Mouse (Mus musculus) right cerebral cortex, postnatal 25 days (tissue): ENCODE measurements at regions not wholly inside any gene's neighbourhood (a gene's known extent, or its start where the extent isn't known, plus 50 kb on each side); places are given as distances from the start of the nearest gene placed in this dataset.

Experiments
- DNase-seq: peaks from one replicate; pipeline ENCODE4 v3.0.0; 2022

DNA sequence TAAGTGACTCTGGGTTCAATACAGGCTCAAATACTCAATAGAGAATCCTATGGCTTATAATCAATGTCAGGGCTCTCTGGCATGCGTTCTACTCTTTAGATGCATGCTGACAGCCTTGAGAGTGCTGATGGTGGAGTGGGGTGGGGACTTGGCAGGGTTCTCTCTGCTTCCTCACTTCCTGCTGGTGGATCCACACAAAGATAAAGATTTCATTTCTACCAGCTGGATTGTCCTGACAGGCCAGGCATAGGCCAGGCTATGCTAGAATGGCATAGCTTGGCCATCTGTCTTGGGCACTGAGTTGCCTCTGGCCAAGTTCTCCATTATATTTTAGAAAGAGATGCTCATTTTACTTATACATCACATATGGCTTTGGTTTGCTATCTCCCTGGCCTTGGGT, 206.2 kb upstream of the Plpp4 start:
- DNase-seq: no peak

DNA sequence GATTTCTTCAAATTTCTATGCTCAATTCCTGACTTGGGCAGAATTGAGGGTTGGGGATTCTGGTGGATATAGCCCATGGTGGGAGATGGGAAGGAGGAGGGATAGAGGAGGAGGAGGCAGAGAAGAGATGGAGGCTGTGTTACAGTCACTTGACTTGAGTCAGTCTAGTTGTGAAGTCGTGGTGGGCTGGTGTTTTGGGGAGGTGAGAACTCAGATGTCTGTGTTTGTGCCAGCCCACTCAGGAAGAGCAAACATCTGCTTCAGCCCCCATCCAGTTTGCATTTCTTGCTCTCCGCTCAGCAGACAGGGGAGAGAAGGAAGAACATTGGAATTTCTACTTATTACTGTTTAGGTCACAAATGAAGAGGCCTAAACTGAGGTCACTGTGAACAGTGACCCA, 189.9 kb upstream of the Plpp4 start:
- peak; percentile 33 for DNase-seq

DNA sequence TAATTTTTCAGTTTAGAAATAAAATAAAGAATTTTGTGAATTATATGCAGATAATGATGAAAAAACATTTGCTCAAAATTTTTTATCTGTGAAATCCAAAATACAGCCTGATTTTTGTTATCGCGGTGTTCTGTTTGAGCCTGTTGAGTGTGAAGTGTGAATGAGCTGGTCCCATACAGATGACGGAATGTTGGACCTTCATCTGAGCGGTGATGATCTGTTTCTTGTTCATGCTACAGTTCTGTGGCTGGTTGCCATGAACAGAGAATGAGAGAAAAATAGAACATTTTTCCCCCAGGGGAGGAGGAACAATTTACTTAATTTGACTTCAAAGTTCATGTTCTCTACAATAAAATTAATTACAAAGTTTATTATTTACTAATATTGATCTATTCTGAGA, 188.7 kb upstream of the Plpp4 start:
- no peak for DNase-seq

DNA sequence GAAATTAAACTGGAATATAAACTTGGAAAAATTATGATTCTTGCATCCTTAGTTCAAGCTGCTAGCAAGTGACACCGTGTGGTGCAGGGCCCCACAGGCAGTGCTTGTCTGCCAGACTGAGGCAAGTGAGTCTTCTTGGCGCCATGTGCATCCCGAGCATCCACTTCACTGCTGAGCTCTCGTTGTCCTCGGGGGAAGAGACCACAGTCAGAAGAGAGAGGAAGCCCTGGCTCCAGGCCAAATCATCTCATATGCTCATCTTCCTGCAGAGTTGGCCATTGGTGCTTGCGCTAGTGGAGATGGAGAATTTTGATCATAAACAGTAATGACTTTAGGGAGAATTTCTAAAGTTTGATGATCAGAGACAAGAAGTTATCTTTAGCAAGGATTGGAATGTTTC, 177.0 kb upstream of the Plpp4 start:
- DNase-seq: no peak

DNA sequence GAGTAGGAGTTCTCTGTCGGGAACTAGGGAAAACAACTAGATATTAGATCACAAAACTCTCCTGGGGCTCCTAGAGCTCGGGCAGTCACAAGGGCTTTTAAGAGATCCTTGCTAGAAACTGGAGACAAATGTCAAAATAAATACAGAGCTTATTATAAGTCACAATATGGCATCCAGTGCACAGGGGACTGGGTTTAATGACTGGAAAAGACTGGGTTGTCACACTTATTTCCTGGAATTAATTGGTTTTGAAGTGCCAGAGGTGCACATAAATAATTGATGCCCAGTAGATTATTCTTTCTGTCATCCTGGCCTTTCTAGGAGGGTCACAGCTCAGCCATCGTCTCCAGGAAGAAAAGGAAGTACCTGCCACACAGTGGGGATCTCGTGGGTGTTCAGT, 165.4 kb upstream of the Plpp4 start:
- DNase-seq: no peak

DNA sequence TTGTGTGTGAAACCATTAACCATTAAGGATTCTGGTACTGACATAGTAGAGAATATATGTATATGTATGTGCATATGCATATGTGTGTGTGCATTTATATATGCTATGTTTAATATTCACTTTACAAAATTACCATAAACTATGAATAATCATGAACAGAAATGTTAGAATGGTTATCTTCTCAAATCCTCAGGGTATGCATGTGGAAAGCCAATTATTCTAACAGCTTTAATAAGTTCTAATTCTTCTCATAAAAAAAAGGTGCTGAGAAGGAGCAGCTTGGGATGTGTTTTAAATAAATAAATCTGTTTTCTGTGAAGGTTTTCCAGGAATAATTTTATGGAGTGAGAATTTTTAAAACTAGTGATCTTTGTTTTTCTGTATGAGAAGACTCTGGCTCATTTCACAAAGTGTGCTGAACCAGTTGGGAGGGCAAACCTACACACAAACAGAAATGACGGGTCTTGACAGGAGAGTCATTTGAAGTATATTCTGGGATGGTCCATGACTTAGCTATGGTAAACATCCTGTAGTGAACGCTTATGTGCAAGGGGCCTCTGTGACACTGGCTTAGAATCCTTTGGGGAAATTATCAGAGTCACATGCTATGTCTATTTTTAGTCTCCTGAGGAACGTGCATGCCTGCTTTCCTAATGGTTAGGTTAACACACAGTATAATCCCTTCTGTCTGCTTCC, 160.3 kb upstream of the Plpp4 start:
- no peak for DNase-seq

DNA sequence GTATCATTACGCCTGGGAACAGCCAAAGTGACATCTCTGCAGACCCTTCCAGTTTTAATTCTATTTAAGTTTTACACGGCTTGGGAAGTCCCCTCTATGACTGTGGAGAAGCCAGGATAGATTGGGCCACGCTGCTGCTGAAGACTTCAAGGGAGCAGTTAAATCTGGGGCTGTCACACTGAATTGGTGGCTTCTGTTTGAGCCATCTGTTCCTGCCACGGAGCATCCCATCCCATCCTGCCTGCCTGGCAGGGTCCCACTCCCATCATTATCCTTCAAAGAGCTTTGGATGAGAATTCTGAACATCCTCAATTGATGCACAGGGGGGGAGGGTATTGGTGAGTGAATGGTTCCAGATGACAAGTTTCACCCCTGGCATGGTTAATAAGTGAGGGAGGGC, 154.4 kb upstream of the Plpp4 start:
- no peak for DNase-seq

DNA sequence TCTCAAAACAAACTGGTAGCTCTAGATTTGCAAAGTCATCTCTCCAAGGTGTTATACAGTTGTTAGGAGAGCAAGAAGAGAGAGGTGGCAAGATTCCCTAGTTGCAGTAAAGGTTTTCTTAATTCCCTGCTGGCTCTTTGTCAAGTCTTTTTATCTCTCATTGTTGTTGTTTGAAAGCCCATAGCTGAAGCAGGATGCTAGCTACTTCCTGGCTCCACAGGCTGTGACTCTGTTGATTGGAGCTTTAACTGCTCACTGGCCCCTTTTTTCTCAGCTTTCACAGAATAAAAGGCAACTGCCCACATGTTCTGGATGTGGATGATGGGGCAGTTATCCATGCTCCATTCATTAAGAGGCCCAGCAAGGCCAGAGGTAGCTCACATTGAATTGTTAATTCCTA, 122.7 kb upstream of the Plpp4 start:
- DNase-seq: no peak

DNA sequence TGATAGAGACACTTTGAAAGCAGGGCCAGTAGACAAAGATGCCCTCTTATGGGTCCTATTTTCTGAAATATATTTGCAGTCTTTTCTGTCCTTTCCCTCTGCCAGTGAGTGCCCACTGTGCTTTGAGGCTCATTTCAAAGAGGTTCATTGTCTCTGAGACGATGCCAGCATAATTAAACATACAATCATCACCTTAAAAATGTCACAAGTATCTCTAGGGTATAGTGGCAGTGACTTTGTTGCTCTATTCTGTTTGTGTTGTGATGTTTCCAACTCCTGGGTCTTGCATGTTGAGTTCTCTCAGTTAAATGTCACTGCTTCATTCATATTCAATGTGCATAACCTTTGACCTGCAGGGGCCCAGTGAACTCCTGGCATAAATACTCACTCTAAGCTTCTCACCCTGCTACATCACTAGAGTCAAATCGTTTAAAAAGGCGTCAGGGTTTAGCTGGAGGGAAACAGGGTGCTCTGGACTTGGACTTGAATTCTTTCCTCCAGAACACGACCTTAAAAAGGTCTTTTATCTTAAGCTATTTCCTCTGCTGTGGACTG, 122.1 kb upstream of the Plpp4 start:
- DNase-seq: no peak

DNA sequence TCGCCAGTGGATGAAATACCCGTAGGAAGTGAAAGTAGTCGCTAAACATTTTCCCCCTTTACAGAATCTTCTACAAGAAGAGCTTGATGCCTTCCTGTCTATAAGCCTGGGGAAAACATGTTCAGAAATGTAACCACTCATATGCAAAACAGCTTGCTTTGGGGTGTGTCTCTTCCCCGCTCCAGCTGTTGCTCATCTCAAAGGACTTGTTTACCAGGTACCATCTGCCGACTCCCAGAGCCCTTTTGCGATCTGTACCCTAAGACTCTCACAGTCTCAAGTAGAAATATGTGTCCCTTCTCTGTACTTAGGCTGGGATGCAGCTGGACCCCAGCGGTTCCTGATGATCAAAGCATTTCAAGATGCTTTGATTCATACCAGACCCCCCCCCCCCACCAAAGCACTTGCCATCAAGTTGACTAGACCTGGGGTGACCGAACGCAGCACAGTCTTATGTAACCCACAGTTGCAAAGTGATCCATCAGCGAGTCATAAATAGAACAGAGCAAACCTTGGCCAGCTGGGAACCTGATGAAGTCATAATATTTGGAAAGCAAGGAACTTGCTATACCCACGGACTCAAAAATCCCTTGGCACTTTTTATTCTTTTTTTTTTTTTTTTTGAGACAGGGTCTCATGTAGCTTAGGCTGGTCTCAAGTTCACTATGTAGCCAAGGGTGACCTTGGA, 119.4 kb upstream of the Plpp4 start:
- no peak for DNase-seq

DNA sequence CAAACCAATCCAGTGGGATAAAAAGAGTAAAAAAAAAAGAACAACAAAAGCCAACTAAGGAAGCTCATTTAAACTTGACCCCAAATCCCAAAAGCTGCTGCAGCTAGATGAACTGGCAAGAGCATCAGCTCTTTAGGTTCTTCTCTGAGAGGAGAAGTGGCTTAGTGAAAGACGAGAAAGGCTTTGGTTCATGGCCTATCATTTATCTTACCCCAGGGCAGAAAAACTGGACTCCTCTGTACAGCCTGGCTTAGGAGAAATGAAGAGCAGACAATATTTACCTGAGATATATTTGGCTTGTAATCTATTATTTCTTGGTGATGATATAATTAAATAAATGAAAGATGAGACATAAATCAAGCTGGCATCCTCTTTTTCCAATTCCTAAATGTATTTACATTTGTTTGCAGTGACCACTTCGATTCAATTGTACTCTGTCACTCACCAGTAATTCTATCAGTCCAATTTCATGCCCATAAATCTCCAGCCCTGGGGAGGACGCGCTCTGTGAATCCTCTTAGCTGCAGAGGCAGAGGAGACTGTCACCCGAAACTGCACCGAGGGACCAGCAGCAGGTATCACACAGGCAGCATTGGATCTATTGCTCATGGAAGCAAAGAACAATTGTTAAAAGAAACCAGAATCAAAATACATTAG, 114.8 kb upstream of the Plpp4 start:
- no peak for DNase-seq

DNA sequence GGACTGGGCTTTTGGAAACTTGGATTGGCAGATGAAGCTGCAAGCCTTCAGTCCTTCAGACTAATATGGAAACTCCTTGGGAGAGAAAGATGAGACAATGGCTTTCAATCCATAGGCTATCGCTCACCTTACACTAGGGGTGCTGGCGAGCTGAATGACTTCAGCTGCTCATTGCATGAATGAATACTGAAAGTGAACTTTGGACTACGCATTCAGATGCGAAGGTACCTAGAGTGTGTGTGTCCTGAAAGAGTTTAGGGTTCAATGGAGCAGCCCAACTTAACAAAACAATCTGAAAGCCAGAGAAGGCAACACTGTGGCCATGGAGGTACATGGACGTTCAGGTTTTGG, 114.3 kb upstream of the Plpp4 start:
- no peak for DNase-seq

DNA sequence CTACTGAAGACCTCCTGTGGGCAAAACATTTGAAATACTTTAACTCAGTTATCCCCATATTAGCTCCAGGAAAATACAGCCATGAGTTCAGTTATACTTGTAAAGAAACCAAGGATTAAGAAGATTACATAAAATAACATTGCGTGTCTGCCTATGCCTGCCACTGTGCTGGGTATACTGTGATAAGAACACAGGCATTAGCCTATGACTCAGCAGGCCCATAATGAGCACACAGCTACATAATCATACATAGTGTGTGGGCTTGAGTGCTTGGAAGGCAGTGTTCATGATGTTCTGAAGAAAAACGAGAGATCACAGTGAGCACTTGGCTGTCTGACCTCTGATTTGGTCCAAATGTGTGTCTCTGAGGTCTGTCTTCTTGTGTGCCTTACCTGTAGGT, 101.3 kb upstream of the Plpp4 start:
- DNase-seq: no peak

DNA sequence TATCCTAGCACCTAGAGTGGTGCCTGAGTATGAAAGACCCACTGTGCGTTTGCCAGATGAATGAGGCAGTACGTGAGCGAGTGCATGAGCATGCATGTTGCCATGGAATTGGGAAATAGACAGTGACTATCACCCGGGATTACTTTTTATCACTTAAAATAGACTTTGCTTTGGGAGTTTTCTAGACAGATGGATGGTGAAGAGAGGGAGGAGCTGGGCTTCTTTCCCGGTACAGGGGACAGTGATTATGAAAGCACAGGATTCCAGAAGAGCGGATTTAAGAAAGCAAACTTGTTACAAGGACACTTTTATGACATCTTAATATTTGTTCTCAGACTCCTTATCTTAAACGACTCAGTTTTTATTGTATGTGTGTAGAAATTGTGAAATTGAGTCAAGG, 86.9 kb upstream of the Plpp4 start:
- peak; percentile 14 for DNase-seq

DNA sequence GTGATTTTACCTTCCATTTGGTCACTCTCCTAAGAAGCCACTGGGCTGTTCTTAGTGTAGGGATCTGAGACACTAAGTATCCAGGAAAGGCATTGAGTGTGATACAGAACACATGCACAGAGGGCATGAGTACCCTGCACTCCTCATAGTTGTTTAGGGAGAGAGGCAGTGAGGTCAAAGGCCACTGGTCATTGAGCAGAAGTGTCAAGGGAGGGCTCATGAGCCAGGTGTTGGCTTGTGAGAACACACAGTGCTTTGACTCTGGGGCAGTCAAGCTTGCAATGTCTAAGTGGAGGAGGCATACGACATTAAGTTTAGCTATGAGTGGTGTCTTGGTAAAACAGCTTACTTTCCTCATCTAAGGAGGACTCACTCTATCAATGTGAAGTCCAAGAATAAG, 65.9 kb upstream of the Plpp4 start:
- DNase-seq: no peak

DNA sequence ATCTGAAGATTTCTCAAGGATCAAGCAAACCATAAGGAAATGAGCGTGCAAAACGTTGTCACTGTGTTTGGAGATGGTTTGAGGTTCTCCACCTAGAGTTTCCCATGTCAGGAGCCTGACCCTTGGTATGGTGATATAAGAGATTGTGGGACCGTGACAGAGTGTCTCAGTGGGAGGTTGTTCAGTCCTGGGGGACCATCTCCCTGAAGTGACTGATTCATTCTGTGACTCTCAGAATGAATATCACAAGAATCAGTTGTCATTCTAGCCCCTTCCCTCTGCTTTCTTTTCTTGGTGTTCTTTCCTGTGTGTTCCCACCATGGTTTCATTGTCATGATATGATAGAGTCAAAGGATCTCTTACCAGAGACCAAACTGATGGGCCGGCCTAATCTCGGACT, 49.8 kb upstream of the Plpp4 start:
- DNase-seq: no peak
